ENCODE assay signal across 8 mouse cellular contexts in genomic region chr1:60042398-60042795, GRCm38 (mm10). TPM values are rescaled to one million over a fixed set of nuclear protein-coding genes. Genes with fewer than 3 reads are reported as not detected.
DNase-seq lines count a peak whose midpoint lies in the region; ATAC-seq and TF ChIP-seq lines count a peak whose summit lies in the region.

No protein-coding gene starts in this region.

- WGBS in liver, embryonic 13.5 days (ENCODE audit: insufficient replicate concordance): 6% methylated on average over 19 of the region's 19 CpGs

- H3K4me2 ChIP-seq in liver, embryonic 13.5 days: peak overlapping the region; percentile 84

- no peaks in the 10 kb centered on the region for H3K9me3 ChIP-seq in liver, embryonic 13.5 days (replicated peaks)

- no peak for TF ChIP-seq CTCF in gastrocnemius, adult 2 months (IDR thresholded peaks at IDR 0.05)

- H3K27me3 ChIP-seq in liver, embryonic 13.5 days: peaks cover 39% of the 10 kb centered on the region

- H3K36me3 ChIP-seq in liver, embryonic 13.5 days: no peaks in the 10 kb centered on the region

- peaks cover 8% of the 10 kb centered on the region; the same call in 1 of the 2 replicates for H3K4me1 ChIP-seq in liver, embryonic 13.5 days (replicated peaks)

- peak overlapping the region; percentile 56; the same call in 1 of the 2 replicates for H3K9ac ChIP-seq in liver, embryonic 13.5 days

- peak overlapping the region; percentile 84 for H3K4me3 ChIP-seq in gastrocnemius, adult 2 months
- H3K4me3 ChIP-seq in liver, embryonic 13.5 days (replicated peaks): peak overlapping the region; percentile 65

- peak; percentile 15 for DNase-seq in gastrocnemius, adult 2 months
- DNase-seq in gastrocnemius, adult 18-20 months (ENCODE audit: low spot score): no peak
- peak; percentile 39 to 41 for DNase-seq in right cerebral cortex, postnatal 10 days (ENCODE audit: low spot score in 2 of 2)
- DNase-seq in right cerebral cortex, postnatal 25 days: no peak
- peak; percentile 14 to 27 for DNase-seq in frontal cortex, postnatal 36 days (ENCODE audit: low spot score in 2 of 2)
- DNase-seq in liver, embryonic 13.5 days: no peak
- DNase-seq in thymus, postnatal 10 days (ENCODE audit: low spot score in 2 of 2): peak; percentile 18 to 31
- no peak for DNase-seq in retina, embryonic 14.5 days (ENCODE audit: low spot score)

- intact Hi-C loops in gastrocnemius, adult 2 months (cut with DNase I): no loop called here

- no peak for ATAC-seq in liver, embryonic 13.5 days (ENCODE audit: low read depth)

- no peak overlapping the region for H3K27ac ChIP-seq in gastrocnemius, adult 2 months
- H3K27ac ChIP-seq in liver, embryonic 13.5 days: no peak overlapping the region

RNA-seq across cellular contexts. Expression of gene Ica1l, which starts 0.6 kb away (rescaled TPM):
- total RNA-seq in gastrocnemius, adult 2 months (2021): under 1 TPM; 0.20 to 0.48 TPM
- total RNA-seq in gastrocnemius, adult 18-20 months (2021): under 1 TPM; 0.24 to 0.30 TPM
- 0.41 and 0.44 TPM in 2 replicates for polyA plus RNA-seq in liver, embryonic 13.5 days (2015; fragmentation: Nextera tagmentation; extraction: Ambion mirVana)

RNA-seq across cellular contexts. Expression of gene Carf, which starts 55.6 kb away (rescaled TPM):
- total RNA-seq in gastrocnemius, adult 2 months (2021): 1 to 10 TPM; 3.9 to 6.5 TPM
- 1 to 10 TPM; 5.1 to 5.9 TPM for total RNA-seq in gastrocnemius, adult 18-20 months (2021)
- polyA plus RNA-seq in liver, embryonic 13.5 days (2015; fragmentation: Nextera tagmentation; extraction: Ambion mirVana): 2.0 and 3.1 TPM in 2 replicates

RNA-seq across cellular contexts. Expression of gene Wdr12, which starts 56.0 kb away (rescaled TPM):
- total RNA-seq in gastrocnemius, adult 2 months (2021): 10 to 100 TPM; 12.7 to 13.8 TPM
- 10 to 100 TPM; 12.5 to 13.6 TPM for total RNA-seq in gastrocnemius, adult 18-20 months (2021)
- polyA plus RNA-seq in liver, embryonic 13.5 days (2015; fragmentation: Nextera tagmentation; extraction: Ambion mirVana): 63.7 and 65.9 TPM in 2 replicates

Comparison
In these comparisons a context has a peak if more than half of its experiments do, and no peak if none do; other contexts are left out.
1. DNase-seq: peak in gastrocnemius, adult 2 months (single experiment), right cerebral cortex, postnatal 10 days (2 of 2), frontal cortex, postnatal 36 days (2 of 2) and thymus, postnatal 10 days (2 of 2); none in gastrocnemius, adult 18-20 months (single experiment), right cerebral cortex, postnatal 25 days (single experiment), liver, embryonic 13.5 days (single experiment) and retina, embryonic 14.5 days (single experiment).